8 mouse cellular contexts compared by ENCODE assay signal in the genomic region with DNA sequence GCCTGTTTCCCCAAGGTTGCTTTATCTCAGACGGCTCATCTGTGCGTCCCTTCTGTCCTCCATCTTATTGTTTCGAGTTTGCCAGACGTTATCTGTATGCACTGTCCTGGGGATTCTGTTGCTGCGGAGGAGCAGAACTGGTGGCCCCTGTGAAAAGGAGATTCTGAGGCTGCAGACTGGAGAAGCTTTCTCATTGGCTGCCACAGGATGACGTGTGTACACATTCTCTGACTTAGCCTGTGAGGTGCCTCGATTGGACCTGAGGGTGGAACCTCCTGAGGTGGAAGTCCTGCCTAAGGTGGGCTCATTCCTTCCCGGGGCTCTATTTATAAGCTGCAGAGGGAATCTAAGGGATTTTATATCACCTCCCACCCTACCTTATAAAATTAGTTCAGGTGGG. TPM values are rescaled to one million over a fixed set of nuclear protein-coding genes. Genes with fewer than 3 reads are reported as not detected.
DNase-seq lines count a peak whose midpoint lies in the region; ATAC-seq lines count a peak whose summit lies in the region.

No protein-coding gene starts in this region.

- peak; percentile 70 for ATAC-seq in activated CD4-positive, CD25-positive, alpha-beta regulatory T cell, adult 4 months
- peak; percentile 31; the same call in 1 of the 2 replicates for ATAC-seq in hindbrain, embryonic 14.5 days (ENCODE audit: low FRiP score)
- ATAC-seq in midbrain, embryonic 13.5 days, result peak; percentile 46; the same call in 1 of the 2 replicates

- no peaks in the 10 kb centered on the region for H3K36me3 ChIP-seq in hindbrain, embryonic 14.5 days (replicated peaks; ENCODE audit: control insufficient read depth, insufficient read depth)
- H3K36me3 ChIP-seq in midbrain, embryonic 13.5 days, result no peaks in the 10 kb centered on the region

- H3K27ac ChIP-seq in hindbrain, embryonic 14.5 days, result peak overlapping the region; percentile 55
- peak overlapping the region; percentile 53 for H3K27ac ChIP-seq in midbrain, embryonic 13.5 days

- H3K4me1 ChIP-seq in hindbrain, embryonic 14.5 days (replicated peaks; ENCODE audit: control insufficient read depth, insufficient read depth, low read length), result peaks cover 28% of the 10 kb centered on the region
- H3K4me1 ChIP-seq in midbrain, embryonic 13.5 days (replicated peaks), result peaks cover 61% of the 10 kb centered on the region

- H3K9ac ChIP-seq in hindbrain, embryonic 14.5 days, result no peak overlapping the region
- peak overlapping the region; percentile 28; the same call in 1 of the 2 replicates for H3K9ac ChIP-seq in midbrain, embryonic 13.5 days (replicated peaks)

- DNase-seq in layer of hippocampus, adult 9-11 months, result peak; percentile 16
- DNase-seq in layer of hippocampus, postnatal 36 days, result no peak
- no peak for DNase-seq in hindbrain, embryonic 14.5 days (ENCODE audit: low spot score)
- no peak for DNase-seq in cerebellum, adult 11-12 months
- no peak for DNase-seq in adrenal gland, adult (ENCODE audit: inconsistent age in 2 of 2, low spot score in 1 of 2)
- no peak for DNase-seq in adrenal gland, adult 2 months

- peak overlapping the region; percentile 28 for H3K4me2 ChIP-seq in hindbrain, embryonic 14.5 days (replicated peaks)
- H3K4me2 ChIP-seq in midbrain, embryonic 13.5 days (replicated peaks), result peak overlapping the region; percentile 28

- no peak overlapping the region for H3K4me3 ChIP-seq in hindbrain, embryonic 14.5 days (replicated peaks; ENCODE audit: low read length)
- H3K4me3 ChIP-seq in midbrain, embryonic 13.5 days (replicated peaks), result no peak overlapping the region

- 24% methylated on average over 8 of the region's 8 CpGs for WGBS in hindbrain, embryonic 14.5 days
- WGBS in midbrain, embryonic 13.5 days, result 22% methylated on average over 8 of the region's 8 CpGs

- no peaks in the 10 kb centered on the region for H3K27me3 ChIP-seq in hindbrain, embryonic 14.5 days (ENCODE audit: control insufficient read depth, insufficient read depth, low read length)
- H3K27me3 ChIP-seq in midbrain, embryonic 13.5 days, result no peaks in the 10 kb centered on the region

- no peaks in the 10 kb centered on the region for H3K9me3 ChIP-seq in hindbrain, embryonic 14.5 days (ENCODE audit: control insufficient read depth, low read length)
- no peaks in the 10 kb centered on the region for H3K9me3 ChIP-seq in midbrain, embryonic 13.5 days

RNA-seq across cellular contexts. Expression of gene Znrf1, which starts 37.7 kb away (rescaled TPM):
- 100 to 1,000 TPM; 110 to 118 TPM for total RNA-seq in layer of hippocampus, postnatal 36 days (2021)
- polyA plus RNA-seq in activated CD4-positive, CD25-positive, alpha-beta regulatory T cell, adult 4 months (2017; shearing (Covaris generic)), result 10 to 100 TPM; 31.6 to 41.8 TPM
- polyA plus RNA-seq in hindbrain, embryonic 14.5 days (2014; fragmentation: Nextera tagmentation; extraction: Ambion mirVana), result 108 and 116 TPM in 2 replicates
- 62.4 and 80.7 TPM in 2 replicates for polyA plus RNA-seq in midbrain, embryonic 13.5 days (2015; fragmentation: Nextera tagmentation; extraction: Ambion mirVana)
- total RNA-seq in adrenal gland, adult 2 months (2021), result 10 to 100 TPM; 34.7 to 37.3 TPM
- polyA plus RNA-seq in adrenal gland, adult 2 months (2012; rRNA removed), result 105 and 109 TPM in 2 replicates

RNA-seq across cellular contexts. Expression of gene Wdr59, which starts 51.7 kb away (rescaled TPM):
- total RNA-seq in layer of hippocampus, postnatal 36 days (2021), result 10 to 100 TPM; 23.2 to 24.9 TPM
- 1 to 10 TPM; 4.2 to 4.5 TPM for polyA plus RNA-seq in activated CD4-positive, CD25-positive, alpha-beta regulatory T cell, adult 4 months (2017; shearing (Covaris generic))
- polyA plus RNA-seq in hindbrain, embryonic 14.5 days (2014; fragmentation: Nextera tagmentation; extraction: Ambion mirVana), result 6.5 and 6.6 TPM in 2 replicates
- polyA plus RNA-seq in midbrain, embryonic 13.5 days (2015; fragmentation: Nextera tagmentation; extraction: Ambion mirVana), result 6.7 TPM in 2 replicates
- 10 to 100 TPM; 10.6 to 12.4 TPM for total RNA-seq in adrenal gland, adult 2 months (2021)
- 5.1 and 7.2 TPM in 2 replicates for polyA plus RNA-seq in adrenal gland, adult 2 months (2012; rRNA removed)

RNA-seq across cellular contexts. Expression of gene Ldhd, which starts 56.6 kb away (rescaled TPM):
- 1 to 10 TPM; 6.8 TPM for total RNA-seq in layer of hippocampus, postnatal 36 days (2021)
- 1 to 10 TPM in 1 of 2 experiments, under 1 TPM in 1; 0.18 to 1.2 TPM for polyA plus RNA-seq in activated CD4-positive, CD25-positive, alpha-beta regulatory T cell, adult 4 months (2017; shearing (Covaris generic))
- polyA plus RNA-seq in hindbrain, embryonic 14.5 days (2014; fragmentation: Nextera tagmentation; extraction: Ambion mirVana), result 0.56 and 0.60 TPM in 2 replicates
- 0.39 and 0.50 TPM in 2 replicates for polyA plus RNA-seq in midbrain, embryonic 13.5 days (2015; fragmentation: Nextera tagmentation; extraction: Ambion mirVana)
- 10 to 100 TPM; 64.5 to 82.1 TPM for total RNA-seq in adrenal gland, adult 2 months (2021)
- polyA plus RNA-seq in adrenal gland, adult 2 months (2012; rRNA removed), result 89.4 and 93.5 TPM in 2 replicates

Comparison
In these comparisons a context has a peak if more than half of its experiments do, and no peak if none do; other contexts are left out.
1. RNA of gene Ldhd, which starts 56.6 kb away (polyA plus RNA-seq): 89.4 to 93.5 TPM in adrenal gland, adult 2 months; 0.18 to 1.2 TPM in activated CD4-positive, CD25-positive, alpha-beta regulatory T cell, adult 4 months, 0.56 to 0.60 TPM in hindbrain, embryonic 14.5 days and 0.39 to 0.50 TPM in midbrain, embryonic 13.5 days; every median in the first group is over 10 times any median in the second.
2. Peak in every context shown above with its lines, with median percentiles within 50 percentile points of each other: ATAC-seq.